Mouse (Mus musculus) stomach, embryonic 15.5 days (tissue): ENCODE data around the gene Slc1a6. TPM values are rescaled to one million over a fixed set of nuclear protein-coding genes. Genes with fewer than 3 reads are reported as not detected.

ENCODE experiments used
- ATAC-seq: fragments of 200-750 bp; cut with Nextera tagmentation; 2 replicates; pipeline ENCODE4 v1.8.0; 2017; ENCODE audit warnings: low read depth, moderate number of reproducible peaks, moderate TSS enrichment; ENCODE audit not compliant: insufficient read depth, low FRiP score
- H3K27ac ChIP-seq: fragments of 300-500 bp; sonication (generic); 2 replicates; pipeline ENCODE4 v1.5.1; 2015; ENCODE audit warnings: mild to moderate bottlenecking, inconsistent platforms
- H3K27me3 ChIP-seq: fragments of 300-500 bp; sonication (generic); replicated peaks from 2 replicates; pipeline ENCODE4 v1.6.1; 2015; ENCODE audit warnings: inconsistent platforms
- H3K36me3 ChIP-seq: fragments of 300-500 bp; sonication (generic); 2 replicates; pipeline ENCODE4 v1.6.1; 2015; ENCODE audit warnings: inconsistent platforms
- H3K4me1 ChIP-seq: fragments of 300-500 bp; sonication (generic); 2 replicates; pipeline ENCODE4 v1.6.1; 2015; ENCODE audit warnings: inconsistent platforms
- H3K4me2 ChIP-seq: fragments of 300-500 bp; sonication (generic); 2 replicates; pipeline ENCODE4 v1.6.1; 2015; ENCODE audit warnings: mild to moderate bottlenecking, inconsistent platforms
- H3K4me3 ChIP-seq: fragments of 300-500 bp; sonication (generic); replicated peaks from 2 replicates; pipeline ENCODE4 v1.5.1; 2015; ENCODE audit warnings: inconsistent platforms
- H3K9ac ChIP-seq: fragments of 300-500 bp; sonication (generic); 2 replicates; pipeline ENCODE4 v1.6.1; 2015; ENCODE audit warnings: inconsistent platforms
- H3K9me3 ChIP-seq: fragments of 300-500 bp; sonication (generic); 2 replicates; pipeline ENCODE4 v1.6.1; 2016; ENCODE audit warnings: inconsistent platforms
- WGBS: fragments of 180-500 bp; shearing (Covaris S2); methylation state at CpG from one replicate; pipeline ENCODE4 v1.1.7; 2015; 5-methylcytosine and 5-hydroxymethylcytosine counted together
- polyA plus RNA-seq: library from polyadenylated mRNA; unstranded; fragments of >200 nt; fragmentation: Nextera tagmentation; extraction: Ambion mirVana; gene quantifications from 2 replicates; pipeline ENCODE4 v1.2.1, GENCODE M21; 2015

Gene Slc1a6
- polyA plus RNA-seq: 0.94 and 0.98 TPM in 2 replicates

DNA sequence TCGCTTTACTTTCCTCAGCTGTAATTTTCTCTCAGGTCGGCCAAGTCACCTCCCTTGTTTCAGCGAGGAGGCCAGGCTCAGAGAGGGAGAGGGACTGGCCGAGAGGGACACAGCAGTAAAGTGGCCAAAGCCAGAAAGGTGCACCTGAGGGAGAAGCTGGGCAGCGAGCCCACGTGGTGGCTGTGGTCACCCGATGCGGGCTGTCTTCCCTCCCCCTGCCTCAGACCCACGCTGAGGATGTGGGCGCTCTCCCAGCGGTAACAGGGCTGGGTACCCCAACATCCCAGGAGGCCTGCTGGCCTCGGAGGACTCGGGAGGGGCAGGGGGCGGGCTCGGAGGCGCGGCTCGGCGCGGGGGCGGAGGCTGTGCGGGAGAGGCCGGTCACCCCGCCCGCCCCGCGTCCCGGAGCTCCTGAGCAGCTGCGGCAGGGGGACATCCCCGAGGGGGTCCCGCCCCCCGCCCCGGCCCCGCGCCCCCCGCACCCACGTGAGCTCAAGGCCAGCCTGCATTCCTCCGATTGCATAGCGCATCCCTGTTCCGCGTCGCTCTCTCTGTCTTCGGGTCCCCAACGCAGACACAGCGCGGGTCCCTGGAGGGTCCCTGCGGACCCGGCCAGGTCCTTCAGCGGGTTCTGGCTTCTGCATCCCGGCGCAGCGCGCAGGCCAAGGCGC, at the start of gene Slc1a6:
TSS of gene Slc1a6 (plus strand) at position 516 of the 671 bp plus-strand sequence.
- under 1% methylated on average over 53 of the region's 54 CpGs for WGBS
- Histone ChIP-seq H3K27ac (no peak within 1 kb of the TSS), H3K27me3 (no peaks in the 10 kb centered on the region), H3K4me2 (peak within 1 kb of the TSS; percentile 96), H3K4me3 (peak within 1 kb of the TSS; percentile 51), H3K9me3 (no peaks in the 10 kb centered on the region), H3K9ac (peak within 1 kb of the TSS; percentile 26; the same call in 1 of the 2 replicates), H3K36me3 (no peaks in the 10 kb centered on the region), H3K4me1 (0 out of 2 replicates have a peak, but pooled peaks cover 3% of the 10 kb centered on the region)
- ATAC-seq: peak; percentile 61

DNA sequence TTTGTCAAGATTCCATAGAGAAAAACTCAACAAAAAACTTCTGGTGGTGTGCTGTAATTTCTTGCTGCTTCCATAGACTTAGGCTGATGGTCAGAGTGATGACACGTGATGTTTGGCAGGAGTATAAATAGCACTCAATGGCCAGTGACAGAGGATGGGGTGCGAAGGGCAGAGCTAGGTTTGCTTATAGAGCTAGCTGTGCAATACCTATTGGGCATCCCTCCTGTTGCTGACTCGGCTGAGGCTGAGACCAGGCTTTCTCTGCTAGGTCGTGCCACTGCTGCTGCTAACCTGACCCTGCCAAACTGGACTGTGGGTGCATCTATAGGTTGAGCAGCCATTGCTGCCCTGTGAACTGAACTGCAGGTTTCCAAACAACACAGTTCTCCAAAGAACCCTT, 40.5 kb upstream of the Slc1a6 start:
- no peaks in the 10 kb centered on the region for H3K36me3 ChIP-seq
- no peak overlapping the region for H3K27ac ChIP-seq
- ATAC-seq: no peak
- no peak overlapping the region for H3K4me3 ChIP-seq
- H3K4me1 ChIP-seq: no peaks in the 10 kb centered on the region
- H3K9me3 ChIP-seq: no peaks in the 10 kb centered on the region
- H3K27me3 ChIP-seq: no peaks in the 10 kb centered on the region
- H3K9ac ChIP-seq: no peak overlapping the region
- no peak overlapping the region for H3K4me2 ChIP-seq
- 71% methylated on average over 4 of the region's 4 CpGs for WGBS

DNA sequence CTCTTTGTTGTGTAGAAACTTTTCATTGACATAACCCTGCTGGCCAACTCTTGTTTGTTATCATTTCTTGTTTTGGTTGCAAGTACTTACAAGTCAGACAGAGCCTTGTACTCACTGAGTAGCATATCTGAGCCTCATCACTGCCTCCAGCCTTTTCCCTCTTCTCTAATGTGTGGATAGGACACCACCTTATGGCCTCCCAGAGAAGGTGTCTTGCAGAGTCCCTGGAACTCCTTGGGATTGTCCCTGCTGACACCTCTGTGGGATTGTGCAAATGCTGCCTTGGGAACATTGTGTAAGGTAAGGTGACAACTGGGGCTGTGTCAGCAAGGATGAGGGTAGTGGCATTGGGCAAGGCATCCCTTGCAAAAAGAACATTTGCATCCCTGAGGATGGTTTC, 36.6 kb upstream of the Slc1a6 start:
- no peak for ATAC-seq
- Histone ChIP-seq H3K4me1 (peaks cover 6% of the 10 kb centered on the region), H3K9me3 (no peaks in the 10 kb centered on the region), H3K27ac (no peak overlapping the region), H3K4me2 (no peak overlapping the region), H3K27me3 (no peaks in the 10 kb centered on the region), H3K4me3 (no peak overlapping the region), H3K9ac (no peak overlapping the region), H3K36me3 (no peaks in the 10 kb centered on the region)

GRCm38 (mm10) chr10:78745453-78746232, 34.7 kb upstream of the Slc1a6 start:
- 58% methylated on average over 4 of the region's 4 CpGs for WGBS
- H3K36me3 ChIP-seq: no peaks in the 10 kb centered on the region
- no peak overlapping the region for H3K4me2 ChIP-seq
- no peaks in the 10 kb centered on the region for H3K27me3 ChIP-seq
- no peak overlapping the region for H3K27ac ChIP-seq
- H3K4me1 ChIP-seq: peaks cover 6% of the 10 kb centered on the region
- no peak overlapping the region for H3K4me3 ChIP-seq
- no peak overlapping the region for H3K9ac ChIP-seq
- no peaks in the 10 kb centered on the region for H3K9me3 ChIP-seq
- no peak for ATAC-seq

DNA sequence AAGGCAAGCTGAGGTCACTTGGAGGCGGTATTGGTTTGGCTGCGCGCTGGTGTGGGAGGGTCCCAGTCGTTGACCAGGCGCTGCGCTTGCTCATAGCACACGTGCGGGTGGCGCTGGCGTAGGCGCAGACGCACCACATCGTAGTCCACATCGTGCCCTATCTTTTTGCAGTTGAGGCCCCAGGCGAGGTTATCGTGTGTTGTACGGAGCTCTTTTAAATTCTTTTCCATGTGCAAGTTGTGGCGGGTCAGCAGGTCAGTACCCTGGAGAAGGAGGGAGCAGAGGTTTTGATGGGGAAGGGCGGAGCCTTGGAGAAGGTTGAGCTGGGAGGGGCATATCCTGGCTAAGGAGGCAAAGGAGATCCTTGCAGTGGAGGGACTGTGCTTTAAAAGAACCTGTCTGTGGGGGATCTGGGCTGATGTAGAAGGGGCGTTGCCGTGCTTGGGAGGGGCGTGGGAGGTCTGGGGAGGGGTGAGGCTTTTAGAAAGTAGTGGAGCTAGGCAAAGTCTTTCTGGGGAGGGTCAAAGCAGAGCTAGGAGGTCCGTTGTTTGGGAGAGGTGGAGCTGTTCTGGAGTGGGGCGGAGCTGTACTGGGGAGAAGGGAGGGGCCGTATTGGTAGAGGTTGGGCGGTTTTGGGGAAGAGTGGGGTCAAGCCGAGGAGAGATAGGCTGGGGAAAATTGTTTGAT, 33.1 kb upstream of the Slc1a6 start:
- no peaks in the 10 kb centered on the region for H3K9me3 ChIP-seq
- WGBS: 3% methylated on average over 27 of the region's 27 CpGs
- no peaks in the 10 kb centered on the region for H3K36me3 ChIP-seq
- no peak overlapping the region for H3K27ac ChIP-seq
- H3K4me2 ChIP-seq: peak overlapping the region; percentile 58
- no peak overlapping the region for H3K9ac ChIP-seq
- peak; percentile 48 for ATAC-seq
- H3K4me1 ChIP-seq: peaks cover 6% of the 10 kb centered on the region
- H3K27me3 ChIP-seq: no peaks in the 10 kb centered on the region
- peak overlapping the region; percentile 30 for H3K4me3 ChIP-seq

DNA sequence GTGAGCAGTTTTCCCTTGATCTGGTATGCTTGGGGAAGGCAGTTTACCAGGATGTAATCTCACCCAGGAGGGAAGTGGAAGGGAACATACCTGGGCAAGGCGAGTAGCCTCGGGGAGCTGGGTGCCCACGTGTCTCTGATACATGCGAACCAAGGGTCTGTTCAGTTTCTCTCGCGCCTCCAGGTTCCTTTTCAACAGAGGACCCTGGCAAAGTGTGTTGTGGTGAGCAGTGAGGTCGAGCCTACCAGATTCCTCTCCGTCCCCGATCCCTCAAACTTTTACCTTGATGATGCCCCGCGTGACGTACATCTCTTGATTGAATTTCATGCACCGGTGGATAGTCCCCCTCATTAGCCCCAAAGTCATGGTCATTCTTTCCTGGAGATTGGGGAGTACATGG, 32.1 kb upstream of the Slc1a6 start:
- Histone ChIP-seq H3K9me3 (no peaks in the 10 kb centered on the region), H3K27ac (no peak overlapping the region), H3K9ac (no peak overlapping the region), H3K27me3 (no peaks in the 10 kb centered on the region), H3K4me3 (no peak overlapping the region), H3K4me1 (peaks cover 6% of the 10 kb centered on the region), H3K36me3 (no peaks in the 10 kb centered on the region), H3K4me2 (no peak overlapping the region)
- ATAC-seq: no peak
- 76% methylated on average over 13 of the region's 13 CpGs for WGBS

DNA sequence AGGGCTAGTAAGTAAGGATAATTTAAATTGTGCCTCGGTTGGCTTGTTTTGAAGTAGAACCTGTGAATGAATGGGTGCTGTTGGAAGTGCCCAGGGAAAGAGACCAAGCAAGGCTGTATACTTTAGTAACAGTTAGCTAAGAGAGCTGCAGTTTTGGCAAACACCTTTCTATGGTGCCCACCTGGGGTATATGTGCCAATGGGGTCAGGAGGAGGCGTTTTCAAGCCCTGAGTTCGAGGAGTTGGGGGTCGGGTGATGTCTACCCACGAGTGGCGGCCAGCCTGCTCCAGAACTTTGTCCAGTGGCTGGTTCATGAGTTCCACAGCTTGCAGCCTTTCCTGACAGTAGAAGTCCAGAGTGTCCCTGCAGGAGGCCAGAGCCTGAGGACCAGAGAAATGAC, 31.4 kb upstream of the Slc1a6 start:
- Histone ChIP-seq H3K4me2 (no peak overlapping the region), H3K36me3 (no peaks in the 10 kb centered on the region), H3K9me3 (no peaks in the 10 kb centered on the region), H3K27ac (no peak overlapping the region), H3K4me1 (peaks cover 6% of the 10 kb centered on the region), H3K4me3 (no peak overlapping the region), H3K9ac (no peak overlapping the region), H3K27me3 (no peaks in the 10 kb centered on the region)
- ATAC-seq: no peak
- WGBS: 91% methylated on average over 6 of the region's 6 CpGs

DNA sequence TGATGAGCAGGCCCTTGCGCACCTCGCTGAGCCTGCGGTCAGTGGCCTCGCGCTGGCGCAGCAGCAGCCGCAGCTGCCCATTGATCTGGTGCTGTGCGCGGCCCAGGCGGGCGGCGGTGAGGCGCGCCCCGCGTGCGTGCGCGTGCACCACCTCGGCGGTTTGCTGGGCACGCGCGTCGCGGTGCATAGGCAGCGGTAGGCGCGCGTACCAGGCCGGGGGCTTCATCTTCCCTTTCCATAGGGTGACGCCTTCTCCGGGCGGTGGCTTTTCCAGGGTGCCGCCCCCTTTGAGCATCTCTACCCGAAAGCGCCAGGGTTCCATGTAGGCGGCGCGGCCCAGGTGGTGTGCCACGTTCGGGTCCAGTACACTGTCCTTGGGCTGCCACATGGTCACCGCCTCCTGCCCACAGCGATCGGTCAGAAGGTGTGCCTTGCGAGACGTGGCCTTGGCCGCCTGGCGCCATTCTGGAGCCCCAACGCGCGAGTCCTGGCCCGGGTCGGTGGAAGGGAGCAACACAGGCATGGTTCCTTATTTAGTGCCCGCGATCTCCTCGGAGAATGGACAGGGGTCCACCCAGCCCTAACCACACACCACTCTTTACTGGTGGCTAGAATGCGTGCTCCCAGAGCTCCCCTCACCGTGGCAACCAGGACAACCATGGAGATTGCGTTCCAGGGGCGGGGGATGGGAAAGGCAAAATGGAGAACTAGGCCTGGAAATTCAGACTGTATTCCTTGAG, 27.7 kb upstream of the Slc1a6 start, which contains the start of gene Ccdc105:
TSS of gene Ccdc105 (minus strand) at position 614 of the 740 bp plus-strand sequence.
- H3K27ac ChIP-seq: no peak within 1 kb of the TSS
- 1% methylated on average over 61 of the region's 61 CpGs for WGBS

GRCm38 (mm10) chr10:78756021-78756420, 24.3 kb upstream of the Slc1a6 start:
- Histone ChIP-seq H3K9me3 (no peaks in the 10 kb centered on the region), H3K4me3 (no peak overlapping the region), H3K4me2 (no peak overlapping the region), H3K27me3 (no peaks in the 10 kb centered on the region), H3K36me3 (no peaks in the 10 kb centered on the region), H3K9ac (no peak overlapping the region), H3K4me1 (no peaks in the 10 kb centered on the region), H3K27ac (no peak overlapping the region)
- no peak for ATAC-seq
- WGBS: 33% methylated on average over 6 of the region's 6 CpGs

More for the DNA sequence above, 27.7 kb upstream of the Slc1a6 start, which contains the start of gene Ccdc105:
- Histone ChIP-seq H3K36me3 (no peaks in the 10 kb centered on the region), H3K27me3 (no peaks in the 10 kb centered on the region), H3K9ac (peak within 1 kb of the TSS; percentile 24; the same call in 1 of the 2 replicates), H3K4me1 (peaks cover under 1% of the 10 kb centered on the region), H3K4me3 (peak within 1 kb of the TSS; percentile 55), H3K9me3 (no peaks in the 10 kb centered on the region), H3K4me2 (peak within 1 kb of the TSS; percentile 69)
- peak; percentile 87 for ATAC-seq

- Histone ChIP-seq H3K27ac (no peak overlapping the region), H3K27me3 (no peaks in the 10 kb centered on the region), H3K9me3 (no peaks in the 10 kb centered on the region), H3K36me3 (no peaks in the 10 kb centered on the region), H3K9ac (no peak overlapping the region), H3K4me2 (no peak overlapping the region), H3K4me3 (no peak overlapping the region), H3K4me1 (no peaks in the 10 kb centered on the region)
- no peak for ATAC-seq
- 58% methylated on average over 1 of the region's 1 CpGs for WGBS
These were observed 14.7 kb upstream of the Slc1a6 start for GRCm38 (mm10) chr10:78765570-78765969.

GRCm38 (mm10) chr10:78775830-78776229, 4.5 kb upstream of the Slc1a6 start:
- Histone ChIP-seq H3K27me3 (no peaks in the 10 kb centered on the region), H3K4me1 (0 out of 2 replicates have a peak, but pooled peaks cover 3% of the 10 kb centered on the region)
- 56% methylated on average over 4 of the region's 4 CpGs for WGBS

More at GRCm38 (mm10) chr10:78775830-78776229, 4.5 kb upstream of the Slc1a6 start:
- no peak overlapping the region for H3K4me2 ChIP-seq
- no peak overlapping the region for H3K27ac ChIP-seq
- H3K9me3 ChIP-seq: no peaks in the 10 kb centered on the region
- H3K4me3 ChIP-seq: no peak overlapping the region
- no peak overlapping the region for H3K9ac ChIP-seq
- H3K36me3 ChIP-seq: no peaks in the 10 kb centered on the region
- no peak for ATAC-seq
